Mouse (Mus musculus) cerebellum, adult 9-11 months (tissue): ENCODE data around the gene Disc1.

Experiments used
- DNase-seq: peaks from one replicate; pipeline ENCODE4 v3.0.0; 2022

The Disc1 gene

GRCm38 (mm10) chr8:125130835-125131234 is 76.8 kb downstream of the Disc1 start:
- DNase-seq = no peak

GRCm38 (mm10) chr8:125131265-125131664 is 77.3 kb downstream of the Disc1 start:
- DNase-seq = no peak

GRCm38 (mm10) chr8:125133685-125134114 is 79.7 kb downstream of the Disc1 start:
- no peak for DNase-seq

- no peak for DNase-seq
Observed at GRCm38 (mm10) chr8:125134876-125135275, 80.9 kb downstream of the Disc1 start.

DNA sequence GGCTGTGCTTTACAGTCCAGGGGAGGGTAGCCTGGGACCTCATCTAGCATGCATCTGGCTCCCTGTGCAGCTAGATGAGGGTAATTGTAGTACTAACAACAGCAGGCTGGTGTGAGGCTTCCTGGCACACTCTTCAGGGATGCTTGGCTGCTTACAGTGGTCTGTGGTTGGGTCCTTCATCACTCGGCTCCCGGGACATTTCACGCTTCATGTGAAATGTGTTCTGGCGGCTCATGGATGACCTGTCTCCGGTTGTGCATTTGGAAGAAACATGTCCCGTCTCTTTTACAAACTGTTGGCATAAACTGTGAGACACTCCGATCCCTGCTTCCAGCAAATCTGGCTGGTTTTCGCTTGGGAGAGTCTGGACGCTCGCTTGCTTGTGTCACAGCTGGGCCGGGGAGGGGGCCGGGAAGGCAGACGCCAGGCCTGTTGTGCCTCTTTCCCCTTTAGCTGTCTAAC is 85.7 kb downstream of the Disc1 start:
- no peak for DNase-seq

GRCm38 (mm10) chr8:125140965-125141364 is 87.0 kb downstream of the Disc1 start:
- no peak for DNase-seq

- no peak for DNase-seq
Observed at GRCm38 (mm10) chr8:125156863-125157640, 103.1 kb downstream of the Disc1 start.

- DNase-seq = no peak
Observed at GRCm38 (mm10) chr8:125157641-125158005, 103.6 kb downstream of the Disc1 start.

DNA sequence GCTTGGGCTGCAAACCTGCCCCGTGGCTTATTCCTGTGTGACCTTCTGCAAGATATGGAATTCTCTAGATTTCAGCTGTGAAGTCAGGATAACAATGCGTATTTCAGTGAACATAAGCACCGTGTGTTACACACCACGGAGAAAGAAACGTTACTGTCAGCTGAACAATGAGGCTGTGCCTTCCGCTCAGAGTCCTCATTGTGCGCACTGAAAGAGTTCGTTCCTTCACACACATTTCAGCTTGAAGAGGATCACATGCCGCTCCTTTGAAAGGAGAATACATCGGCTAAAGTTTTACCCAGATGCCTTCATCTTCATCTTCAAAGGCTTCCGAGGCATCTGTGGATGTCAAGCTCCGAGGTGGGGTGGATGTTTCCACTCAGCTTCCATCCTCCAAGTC is 105.4 kb downstream of the Disc1 start:
- DNase-seq = no peak

DNA sequence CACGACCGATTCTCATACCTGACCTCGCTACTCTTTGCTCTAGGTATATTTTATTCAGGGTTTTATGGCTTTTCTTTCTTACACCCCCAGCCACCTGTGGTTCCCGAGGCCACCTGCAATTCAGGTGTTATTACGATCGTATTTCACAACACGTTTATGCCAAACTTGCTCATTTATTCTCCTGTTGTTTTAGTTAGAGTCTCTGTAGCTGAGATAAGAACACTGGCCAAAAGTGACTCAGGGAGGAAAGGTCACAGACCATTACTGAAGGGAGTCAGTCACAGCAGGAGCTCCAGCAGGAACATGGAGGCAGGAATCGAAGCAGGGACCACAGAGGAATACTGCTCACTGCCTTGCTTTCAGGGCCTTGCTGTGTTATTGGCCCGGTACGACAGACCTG is 109.5 kb downstream of the Disc1 start:
- DNase-seq = no peak

- no peak for DNase-seq
Observed at GRCm38 (mm10) chr8:125163906-125164305, 109.9 kb downstream of the Disc1 start.

DNA sequence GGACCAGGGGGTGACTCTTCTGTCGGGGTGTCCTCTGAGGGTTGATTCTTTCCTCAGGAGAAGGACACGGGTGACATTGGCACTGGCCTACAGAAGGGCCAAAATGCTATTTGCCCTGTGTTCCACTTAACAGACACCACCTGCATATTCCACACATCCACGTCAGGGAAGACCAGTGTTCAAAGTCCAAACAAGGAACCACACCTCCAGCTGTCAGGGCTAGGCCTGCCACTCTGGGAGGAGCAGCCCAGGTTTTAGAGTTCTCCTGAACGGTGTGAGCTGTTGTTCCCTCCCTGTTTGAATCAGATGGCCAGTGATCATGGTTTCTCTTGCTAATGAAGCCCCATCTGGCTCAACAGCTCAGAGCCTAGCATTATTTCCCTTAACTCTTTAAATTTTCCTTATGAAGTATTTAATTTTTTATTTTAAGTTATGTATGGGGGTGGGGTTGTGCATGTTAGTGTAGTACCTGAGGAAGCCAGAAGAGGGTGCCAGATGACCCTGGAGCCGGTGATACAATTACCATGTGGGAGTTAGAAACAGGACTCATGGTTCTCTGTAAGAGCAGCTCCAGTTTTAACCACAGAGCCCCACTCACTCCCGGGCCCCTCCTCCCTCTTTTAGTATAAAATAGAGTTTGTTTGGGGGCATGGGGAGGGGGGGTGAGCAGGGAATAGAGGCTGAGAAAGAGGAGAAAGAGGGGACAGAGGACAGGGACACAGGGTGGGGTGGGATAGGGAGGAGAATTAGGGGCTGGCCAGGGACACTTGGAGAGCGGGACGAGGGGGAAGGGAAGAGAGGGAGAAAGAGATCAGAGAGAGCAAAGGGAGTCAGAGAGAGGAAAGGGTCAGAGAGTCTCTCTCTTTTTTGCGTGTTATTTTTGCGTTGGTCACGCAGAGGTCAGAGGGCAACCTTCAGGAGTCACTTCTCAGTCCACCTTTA is 111.8 kb downstream of the Disc1 start:
- peak; percentile 28 for DNase-seq

DNA sequence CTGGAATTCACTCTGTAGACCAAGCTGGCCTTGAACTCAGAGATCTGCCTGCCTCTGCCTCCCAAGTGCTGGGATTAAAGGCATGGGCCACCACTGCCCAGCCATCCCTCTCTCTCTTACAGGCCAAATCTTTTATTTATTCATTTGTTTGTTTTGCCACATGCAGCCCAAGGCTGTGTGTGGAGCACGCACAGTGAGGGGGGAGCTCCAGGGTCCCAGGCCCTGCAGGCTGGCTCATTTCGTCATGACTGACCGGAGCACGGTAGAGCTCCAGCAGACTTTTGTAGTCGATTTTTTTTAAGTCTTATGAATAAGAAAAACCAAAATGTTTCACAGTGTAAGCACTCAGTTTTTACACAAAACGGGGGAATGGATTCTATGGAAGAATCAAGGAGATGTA is 112.5 kb downstream of the Disc1 start:
- DNase-seq = no peak

DNA sequence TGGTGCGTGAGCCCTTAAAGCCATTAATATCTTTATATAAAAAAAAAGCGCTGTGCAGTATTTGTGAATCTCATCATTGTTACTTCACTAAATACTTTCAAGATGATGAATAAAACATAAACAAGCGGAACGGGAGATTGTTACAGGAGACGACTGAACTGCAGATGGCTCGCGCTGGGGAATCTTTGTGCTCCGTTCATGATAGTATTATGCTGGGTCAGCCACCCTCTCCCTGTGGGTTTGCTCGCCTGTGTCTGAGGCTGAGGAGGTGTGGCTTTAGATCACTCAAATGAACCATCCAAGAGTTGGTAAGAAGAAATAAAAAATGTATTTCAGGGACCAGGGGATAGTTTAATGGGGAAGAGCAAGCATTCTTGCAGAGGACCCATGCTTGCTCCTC is 113.0 kb downstream of the Disc1 start:
- no peak for DNase-seq

DNA sequence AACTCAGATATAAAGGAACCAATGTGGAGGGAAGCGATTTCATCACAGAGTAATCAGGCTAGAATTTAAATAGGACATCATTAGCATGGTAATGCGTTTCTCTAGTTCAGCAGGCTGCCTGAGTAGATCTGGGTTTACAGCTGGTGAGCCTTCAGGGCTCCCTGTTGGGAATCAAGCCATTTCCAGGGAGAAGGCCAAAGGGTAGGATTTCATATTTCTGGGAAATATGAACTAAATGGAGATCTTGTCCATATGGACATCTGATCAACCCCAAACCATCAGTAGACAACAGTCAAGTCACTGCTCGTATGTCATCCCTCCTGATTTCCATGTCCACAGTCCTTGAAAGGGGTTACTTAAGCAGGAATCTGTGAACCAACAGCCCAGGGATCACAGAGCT is 115.6 kb downstream of the Disc1 start:
- DNase-seq = no peak

- DNase-seq = no peak
Observed at GRCm38 (mm10) chr8:125171531-125171930, 117.5 kb downstream of the Disc1 start.

DNA sequence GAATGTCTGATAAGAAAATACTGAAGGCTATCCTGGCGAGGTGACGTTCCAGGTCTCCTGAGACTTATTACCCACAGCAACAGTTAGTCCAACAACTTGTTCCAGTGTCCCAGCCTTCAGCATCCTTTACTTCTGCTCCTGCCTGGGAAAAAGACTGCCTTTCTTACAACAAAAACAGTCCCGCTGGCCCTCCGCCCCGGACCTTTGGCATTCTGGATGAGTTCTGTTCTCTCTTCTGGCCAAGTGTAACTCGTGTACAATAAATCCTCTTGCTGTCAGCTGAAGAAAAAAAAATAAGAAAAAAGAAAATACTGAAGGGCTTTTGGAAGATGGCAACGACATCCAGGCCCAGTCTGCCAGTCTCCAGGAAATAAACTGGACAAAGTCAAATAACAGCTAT is 120.2 kb downstream of the Disc1 start:
- DNase-seq = peak; percentile 16

DNA sequence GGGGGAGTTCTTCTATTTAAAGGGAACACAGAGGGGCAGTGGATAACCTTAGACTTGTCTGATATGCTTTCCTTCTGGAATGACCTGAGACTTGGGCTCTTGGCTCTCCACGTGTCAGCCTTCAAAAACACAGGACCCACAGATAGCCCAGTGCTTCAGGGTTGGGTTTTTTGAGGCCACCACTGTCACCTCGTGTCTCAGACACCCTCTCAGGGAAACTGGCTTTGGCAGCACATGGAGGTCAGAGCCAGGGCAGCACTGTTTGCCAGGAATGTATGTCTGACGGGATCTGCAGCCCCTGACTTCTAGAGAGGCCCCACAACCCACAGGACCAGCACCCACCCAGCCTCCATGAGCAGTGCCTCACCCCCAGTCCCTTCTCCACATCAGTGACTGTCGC is 120.9 kb downstream of the Disc1 start:
- no peak for DNase-seq

- DNase-seq = no peak
Observed at GRCm38 (mm10) chr8:125175661-125176060, 121.7 kb downstream of the Disc1 start.

GRCm38 (mm10) chr8:125177091-125177490 is 123.1 kb downstream of the Disc1 start:
- no peak for DNase-seq

DNA sequence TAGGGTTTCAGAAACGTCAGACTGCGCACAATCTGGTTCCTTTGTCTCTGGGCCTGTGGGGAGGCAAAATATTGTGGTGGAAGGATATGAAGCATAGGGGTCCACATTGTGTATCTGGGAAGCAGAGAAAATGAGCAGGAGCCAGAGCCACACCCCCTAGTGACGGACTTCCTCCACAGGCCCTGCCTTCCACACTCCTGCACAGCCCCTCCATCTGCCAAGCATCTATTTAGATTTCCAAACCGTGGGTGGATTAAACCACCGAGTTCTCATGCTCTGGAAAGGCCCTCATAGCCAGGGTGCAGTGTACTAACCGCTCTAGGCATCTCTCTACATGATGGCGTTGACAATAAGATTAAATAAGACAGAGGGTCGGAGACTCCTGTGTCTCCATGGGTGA is 124.0 kb downstream of the Disc1 start:
- DNase-seq = no peak

DNA sequence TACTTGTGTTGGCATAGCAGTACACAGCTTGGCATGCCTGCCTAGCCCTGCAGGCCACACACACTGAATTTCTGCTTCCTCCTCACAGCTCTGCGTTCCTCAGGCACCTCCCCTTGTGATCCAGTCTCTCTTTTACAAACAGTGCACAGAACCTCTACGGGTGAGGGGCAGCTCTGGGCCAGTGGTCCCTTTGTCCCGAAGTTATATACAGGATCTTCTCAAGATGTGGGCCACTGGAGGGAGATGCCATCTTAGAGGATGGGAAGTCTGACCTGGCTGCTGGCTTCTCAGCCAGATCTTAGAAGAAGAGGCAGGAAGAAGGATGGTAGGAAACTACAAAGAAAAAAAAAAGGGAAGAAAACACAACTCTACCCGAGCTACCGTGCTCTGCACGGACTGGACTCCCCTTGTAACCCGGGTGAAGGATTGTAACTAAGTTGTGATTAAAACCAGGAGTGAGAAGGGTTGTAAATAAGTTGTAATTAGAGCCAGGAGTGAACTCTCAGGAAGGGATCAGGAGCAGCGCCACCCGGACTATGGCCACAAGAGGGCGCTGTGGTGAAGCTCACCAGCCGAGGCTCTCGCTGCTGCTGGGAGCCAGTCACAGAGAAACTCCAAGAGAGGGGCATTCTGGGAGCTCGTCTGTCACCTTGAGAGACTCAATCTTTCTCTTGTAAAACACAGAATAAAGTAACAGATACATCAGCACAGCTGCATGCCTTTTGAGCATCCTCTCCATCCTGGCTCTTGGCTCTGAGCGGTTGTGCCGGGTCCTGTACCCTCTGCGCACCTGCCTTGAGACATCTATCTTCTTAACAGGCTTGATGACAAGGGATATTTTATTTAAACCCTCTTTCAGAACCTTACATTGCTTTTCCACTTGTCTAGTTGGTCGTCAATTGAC is 129.8 kb downstream of the Disc1 start:
- peak; percentile 71 for DNase-seq

DNA sequence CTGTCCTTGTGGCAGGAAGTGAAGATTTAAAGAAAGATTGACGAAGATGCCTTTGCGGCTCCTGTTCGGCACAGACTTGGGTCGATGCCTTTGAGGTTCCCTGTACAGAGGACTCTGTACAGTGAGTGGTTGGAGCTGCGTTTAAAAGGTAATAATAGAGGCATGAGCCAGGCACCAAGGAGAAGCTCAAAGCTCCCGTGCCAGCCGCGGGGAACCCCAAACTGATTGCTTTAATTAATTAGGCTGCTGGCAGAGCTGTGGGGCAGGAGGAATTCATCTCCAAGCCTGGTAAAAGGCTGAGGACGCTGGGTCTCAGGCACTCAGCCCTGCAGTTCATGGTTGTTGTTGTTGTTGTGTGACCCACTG is 130.4 kb downstream of the Disc1 start:
- no peak for DNase-seq
